Mouse (Mus musculus): Measurements from ENCODE around the gene Nek11. TPM values are rescaled to one million over a fixed set of nuclear protein-coding genes. Genes with fewer than 3 reads are reported as not detected.

Nek11 gene
- polyA plus RNA-seq, 1 experiment from 2014 or later, result 0.40 TPM

DNA sequence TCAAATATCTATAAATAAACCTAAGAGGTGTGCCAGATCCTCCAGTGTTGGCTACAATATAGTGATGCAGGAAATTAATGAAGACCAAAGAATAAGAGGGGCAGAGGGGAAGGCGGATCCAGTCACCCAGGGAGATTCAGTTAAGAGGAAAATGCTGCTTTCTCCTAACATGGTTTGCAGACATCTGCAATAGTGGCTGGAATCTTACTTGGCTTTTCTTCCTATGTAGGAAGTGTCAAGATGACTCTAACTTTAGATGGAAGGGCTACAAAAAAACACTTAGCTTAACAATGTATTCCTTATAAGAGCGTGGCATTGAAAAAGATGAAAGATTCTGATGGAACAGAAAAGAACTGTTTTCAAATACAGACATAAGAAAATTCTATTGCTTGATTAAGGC is 89.3 kb downstream of the Nek11 start:
- H3K9me3 ChIP-seq (replicated peaks), result no peaks in the 10 kb centered on the region
- H3K27ac ChIP-seq, result no peak overlapping the region
- ATAC-seq (replicated peaks; ENCODE audit: low FRiP score), result no peak
- no peak overlapping the region for H3K9ac ChIP-seq
- H3K4me2 ChIP-seq, result no peak overlapping the region
- no peaks in the 10 kb centered on the region for H3K27me3 ChIP-seq
- H3K4me3 ChIP-seq (replicated peaks), result no peak overlapping the region
- no peaks in the 10 kb centered on the region for H3K36me3 ChIP-seq
- H3K4me1 ChIP-seq, result no peaks in the 10 kb centered on the region
- 84% methylated on average over 2 of the region's 2 CpGs for WGBS

DNA sequence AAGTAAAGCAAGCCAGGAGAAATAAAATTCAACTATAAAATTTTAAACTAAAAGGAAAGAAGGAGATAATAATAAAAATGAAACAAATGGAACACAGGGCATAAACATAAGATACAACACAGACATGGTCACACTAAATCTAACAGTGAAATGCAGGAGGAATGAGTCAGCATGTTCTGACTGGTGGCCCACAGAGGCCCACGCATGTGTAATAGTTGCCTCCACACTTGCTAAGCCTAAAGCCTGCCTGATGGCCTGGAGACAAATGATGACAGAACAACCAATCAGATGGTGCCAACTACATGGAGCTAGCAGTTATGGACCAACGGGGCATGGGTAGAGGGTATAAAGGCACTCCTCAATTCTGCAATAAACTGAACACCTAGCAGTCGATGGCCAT is 93.1 kb downstream of the Nek11 start:
- Histone ChIP-seq H3K4me1 (no peaks in the 10 kb centered on the region), H3K27me3 (no peaks in the 10 kb centered on the region), H3K4me3 (replicated peaks) (no peak overlapping the region), H3K9ac (no peak overlapping the region), H3K27ac (no peak overlapping the region), H3K4me2 (no peak overlapping the region), H3K9me3 (replicated peaks) (no peaks in the 10 kb centered on the region), H3K36me3 (no peaks in the 10 kb centered on the region)
- WGBS, result 85% methylated on average over 3 of the region's 3 CpGs
- ATAC-seq (replicated peaks; ENCODE audit: low FRiP score), result no peak

DNA sequence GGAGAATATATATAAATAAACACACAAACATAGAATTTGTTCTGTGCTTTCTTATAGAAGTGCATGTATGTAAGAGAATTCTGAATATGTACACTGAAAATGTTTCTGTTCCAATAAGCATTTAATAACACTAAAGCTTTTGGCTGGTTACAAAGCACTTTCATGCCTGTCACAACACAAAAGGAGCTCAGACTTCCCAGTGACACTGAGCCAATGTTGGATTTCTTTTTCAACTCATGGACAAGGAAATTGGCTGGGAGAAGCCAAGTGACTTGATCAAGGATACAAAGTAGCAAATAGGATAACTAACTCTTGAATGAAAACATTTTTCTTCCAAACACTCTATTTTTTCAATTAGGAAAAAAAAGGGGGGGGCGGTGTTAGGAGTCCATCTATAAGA is 93.9 kb downstream of the Nek11 start:
- 100% methylated on average over 1 of the region's 1 CpGs for WGBS
- Histone ChIP-seq H3K36me3 (no peaks in the 10 kb centered on the region), H3K27ac (no peak overlapping the region), H3K27me3 (no peaks in the 10 kb centered on the region), H3K4me3 (replicated peaks) (no peak overlapping the region), H3K4me2 (no peak overlapping the region), H3K9ac (no peak overlapping the region), H3K9me3 (replicated peaks) (no peaks in the 10 kb centered on the region), H3K4me1 (no peaks in the 10 kb centered on the region)
- no peak for ATAC-seq (replicated peaks; ENCODE audit: low FRiP score)

DNA sequence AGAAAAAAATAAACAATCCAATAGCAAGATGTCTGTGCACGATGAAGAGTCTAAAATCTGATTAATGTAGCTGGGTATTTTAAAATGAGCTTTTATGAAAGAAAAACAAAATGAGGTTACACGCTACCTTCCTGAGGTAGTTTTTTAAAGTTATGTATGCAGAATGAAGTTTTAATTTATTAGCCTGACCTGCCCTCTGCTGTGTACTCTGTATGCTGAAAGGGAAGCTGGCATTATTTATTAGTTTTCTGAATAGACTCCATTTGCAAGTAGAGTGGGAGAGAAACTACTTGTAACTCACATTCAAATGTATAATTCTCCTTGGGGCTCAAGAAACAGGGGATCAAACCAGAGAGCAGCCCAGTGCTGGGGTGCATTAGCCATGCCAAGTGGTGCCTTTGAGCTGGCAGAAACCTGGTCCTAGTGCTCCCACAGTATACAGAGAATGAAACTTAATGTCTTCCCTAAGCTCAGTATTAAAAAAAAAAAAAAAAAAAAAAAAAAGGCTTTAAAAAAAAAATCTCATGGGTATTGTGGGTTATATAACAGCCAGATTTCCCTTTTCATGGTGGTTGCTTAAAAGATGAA is 94.5 kb downstream of the Nek11 start:
- WGBS, result 56% methylated on average over 2 of the region's 2 CpGs
- H3K9ac ChIP-seq, result no peak overlapping the region
- no peak overlapping the region for H3K4me2 ChIP-seq
- ATAC-seq (replicated peaks; ENCODE audit: low FRiP score), result no peak
- H3K4me1 ChIP-seq, result no peaks in the 10 kb centered on the region
- H3K36me3 ChIP-seq, result no peaks in the 10 kb centered on the region
- no peak overlapping the region for H3K4me3 ChIP-seq (replicated peaks)
- H3K27ac ChIP-seq, result no peak overlapping the region
- H3K27me3 ChIP-seq, result no peaks in the 10 kb centered on the region
- H3K9me3 ChIP-seq (replicated peaks), result no peaks in the 10 kb centered on the region

DNA sequence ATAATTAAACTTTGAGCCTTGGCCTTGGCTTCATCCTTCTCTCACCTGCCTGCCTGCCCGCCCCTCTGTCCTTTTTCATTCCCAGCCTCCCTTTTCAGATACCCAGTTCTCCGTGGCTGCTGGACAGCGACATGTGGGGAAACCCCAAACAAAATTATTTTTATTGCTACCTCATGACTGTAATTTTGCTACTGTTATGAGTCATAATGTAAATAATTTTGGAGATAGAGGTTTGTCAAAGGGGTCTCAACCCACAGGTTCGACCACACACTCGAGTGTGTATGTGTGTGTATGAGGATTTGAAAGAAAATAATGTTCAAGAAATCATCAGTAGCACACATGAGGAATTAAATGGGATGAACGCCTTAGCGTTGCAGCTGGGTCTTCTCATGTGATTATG is 110.7 kb downstream of the Nek11 start:
- H3K4me3 ChIP-seq (replicated peaks), result no peak overlapping the region
- H3K9me3 ChIP-seq (replicated peaks), result no peaks in the 10 kb centered on the region
- ATAC-seq (replicated peaks; ENCODE audit: low FRiP score), result no peak
- no peaks in the 10 kb centered on the region for H3K27me3 ChIP-seq
- H3K9ac ChIP-seq, result no peak overlapping the region
- H3K27ac ChIP-seq, result no peak overlapping the region
- H3K36me3 ChIP-seq, result no peaks in the 10 kb centered on the region
- H3K4me1 ChIP-seq, result no peaks in the 10 kb centered on the region
- WGBS, result 27% methylated on average over 7 of the region's 7 CpGs
- no peak overlapping the region for H3K4me2 ChIP-seq

DNA sequence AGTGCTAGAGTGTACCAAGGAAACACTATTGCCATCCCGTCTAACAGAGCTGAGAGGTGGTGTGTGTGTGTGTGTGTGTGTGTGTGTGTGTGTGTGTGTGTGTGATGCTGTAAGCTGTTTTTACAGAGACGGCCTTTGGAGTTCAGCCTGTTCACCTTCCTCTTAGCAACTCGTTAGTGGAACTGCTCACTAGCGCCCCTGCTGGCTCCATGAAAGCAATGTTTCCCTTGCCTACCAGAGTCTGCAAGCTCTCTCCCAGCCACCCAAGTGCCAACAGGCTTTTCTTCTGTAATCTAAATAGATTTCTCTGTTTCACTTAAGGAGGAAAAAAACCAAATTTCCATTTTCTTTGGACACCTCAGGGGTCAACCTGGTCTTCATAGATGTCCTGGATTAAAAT is 112.6 kb downstream of the Nek11 start:
- Histone ChIP-seq H3K4me1 (no peaks in the 10 kb centered on the region), H3K27ac (no peak overlapping the region), H3K36me3 (no peaks in the 10 kb centered on the region), H3K4me3 (replicated peaks) (no peak overlapping the region), H3K27me3 (no peaks in the 10 kb centered on the region), H3K9ac (no peak overlapping the region), H3K9me3 (replicated peaks) (no peaks in the 10 kb centered on the region), H3K4me2 (no peak overlapping the region)
- WGBS, result 23% methylated on average over 4 of the region's 4 CpGs
- no peak for ATAC-seq (replicated peaks; ENCODE audit: low FRiP score)

DNA sequence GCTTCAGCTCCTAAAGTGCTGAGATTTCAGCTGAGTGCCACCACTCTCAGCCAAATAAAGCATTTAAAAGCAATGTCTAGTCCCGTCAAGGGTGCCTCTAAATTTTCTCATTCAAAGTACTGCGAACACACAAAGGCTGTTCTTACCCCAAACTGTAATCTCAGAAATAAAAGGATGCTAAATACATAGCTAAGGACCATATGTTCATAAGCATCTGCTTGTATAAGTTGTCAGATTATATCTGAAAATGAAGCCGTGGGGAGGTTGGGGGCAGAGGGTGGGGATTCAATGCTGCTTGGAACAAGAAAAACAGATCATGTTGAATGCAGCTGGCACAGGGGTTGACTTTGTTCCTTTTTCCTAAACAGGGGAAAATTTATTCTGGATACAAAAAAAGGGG is 120.4 kb downstream of the Nek11 start:
- Histone ChIP-seq H3K4me2 (no peak overlapping the region), H3K27ac (no peak overlapping the region), H3K36me3 (no peaks in the 10 kb centered on the region), H3K4me3 (replicated peaks) (no peak overlapping the region), H3K9ac (no peak overlapping the region), H3K27me3 (no peaks in the 10 kb centered on the region; the same call in 1 of the 2 replicates), H3K4me1 (no peaks in the 10 kb centered on the region), H3K9me3 (replicated peaks) (no peaks in the 10 kb centered on the region)
- no peak for ATAC-seq (replicated peaks; ENCODE audit: low FRiP score)
- WGBS, result 84% methylated on average over 3 of the region's 3 CpGs

DNA sequence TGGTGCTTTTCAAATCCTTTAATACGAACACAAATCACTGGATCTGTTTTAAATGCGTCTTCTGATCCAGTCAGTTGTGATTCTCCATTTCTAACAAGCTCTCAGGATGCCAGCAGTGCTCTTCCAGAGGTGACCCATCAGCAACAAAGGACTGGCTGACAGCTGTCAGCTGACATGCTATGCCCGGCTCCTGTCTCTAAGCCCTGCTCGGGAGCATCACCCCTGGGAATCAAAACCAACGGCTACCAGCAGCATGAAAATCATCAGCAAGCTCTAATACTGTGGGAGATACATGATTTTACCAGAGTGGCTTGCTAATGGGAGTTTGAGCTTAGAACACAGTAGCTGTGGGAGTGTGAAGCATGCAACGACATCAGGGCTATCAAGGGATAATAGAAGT is 121.0 kb downstream of the Nek11 start:
- no peak overlapping the region for H3K27ac ChIP-seq
- H3K27me3 ChIP-seq, result no peaks in the 10 kb centered on the region; the same call in 1 of the 2 replicates
- no peak overlapping the region for H3K4me2 ChIP-seq
- no peaks in the 10 kb centered on the region for H3K4me1 ChIP-seq
- H3K36me3 ChIP-seq, result no peaks in the 10 kb centered on the region
- no peak for ATAC-seq (replicated peaks; ENCODE audit: low FRiP score)
- H3K9ac ChIP-seq, result no peak overlapping the region
- H3K4me3 ChIP-seq (replicated peaks), result no peak overlapping the region
- no peaks in the 10 kb centered on the region for H3K9me3 ChIP-seq (replicated peaks)
- WGBS, result 70% methylated on average over 6 of the region's 6 CpGs

DNA sequence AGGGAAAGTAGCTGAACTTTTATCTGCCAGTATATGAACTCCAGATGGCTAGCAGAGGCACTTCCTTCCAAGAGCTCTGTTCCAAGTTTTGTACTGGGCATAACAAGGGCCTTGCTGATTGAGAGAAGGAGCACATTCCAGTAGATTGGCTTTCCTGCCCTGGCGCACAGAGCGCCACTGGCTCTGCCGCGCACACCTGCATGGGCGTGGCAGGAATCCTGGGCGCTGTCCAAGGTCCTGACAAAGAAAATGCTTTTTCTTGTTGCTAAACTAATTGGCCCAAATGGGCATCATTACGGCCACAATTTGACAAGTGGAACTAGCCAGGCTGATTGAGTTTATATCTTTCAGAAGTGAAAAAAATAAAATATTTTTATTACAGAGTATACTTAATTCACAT is 123.1 kb downstream of the Nek11 start:
- no peak overlapping the region for H3K9ac ChIP-seq
- no peak for ATAC-seq (replicated peaks; ENCODE audit: low FRiP score)
- WGBS, result 7% methylated on average over 7 of the region's 7 CpGs

DNA sequence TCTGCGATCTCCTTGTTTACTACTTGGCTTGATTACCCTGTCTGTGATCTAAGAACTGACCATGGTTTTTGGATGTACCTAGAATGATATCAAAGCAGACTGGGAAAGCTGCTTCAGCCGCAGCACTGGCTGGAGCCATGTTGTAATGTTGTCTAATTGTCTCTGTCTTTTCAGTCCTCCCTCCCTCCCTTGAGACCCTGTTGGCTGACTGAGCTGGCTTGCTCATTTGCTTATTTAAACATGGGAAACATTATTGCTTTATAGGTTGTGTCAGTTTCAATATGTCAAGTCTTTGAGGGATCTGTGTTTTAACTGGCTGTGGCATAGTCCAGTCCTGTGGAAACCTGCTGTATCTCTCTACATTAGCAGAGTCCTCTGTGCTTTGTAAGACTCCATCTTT is 132.2 kb downstream of the Nek11 start:
- Histone ChIP-seq H3K36me3 (no peaks in the 10 kb centered on the region), H3K4me1 (no peaks in the 10 kb centered on the region), H3K27ac (no peak overlapping the region), H3K27me3 (no peaks in the 10 kb centered on the region), H3K9ac (no peak overlapping the region), H3K4me3 (replicated peaks) (no peak overlapping the region), H3K9me3 (replicated peaks) (no peaks in the 10 kb centered on the region), H3K4me2 (no peak overlapping the region)
- no peak for ATAC-seq (replicated peaks; ENCODE audit: low FRiP score)
- 66% methylated on average over 2 of the region's 2 CpGs for WGBS

More for the DNA sequence above, 123.1 kb downstream of the Nek11 start:
- no peaks in the 10 kb centered on the region for H3K36me3 ChIP-seq
- no peaks in the 10 kb centered on the region for H3K9me3 ChIP-seq (replicated peaks)
- H3K4me3 ChIP-seq (replicated peaks), result no peak overlapping the region
- H3K4me2 ChIP-seq, result no peak overlapping the region
- H3K4me1 ChIP-seq, result no peaks in the 10 kb centered on the region
- H3K27me3 ChIP-seq, result no peaks in the 10 kb centered on the region; the same call in 1 of the 2 replicates
- H3K27ac ChIP-seq, result no peak overlapping the region

DNA sequence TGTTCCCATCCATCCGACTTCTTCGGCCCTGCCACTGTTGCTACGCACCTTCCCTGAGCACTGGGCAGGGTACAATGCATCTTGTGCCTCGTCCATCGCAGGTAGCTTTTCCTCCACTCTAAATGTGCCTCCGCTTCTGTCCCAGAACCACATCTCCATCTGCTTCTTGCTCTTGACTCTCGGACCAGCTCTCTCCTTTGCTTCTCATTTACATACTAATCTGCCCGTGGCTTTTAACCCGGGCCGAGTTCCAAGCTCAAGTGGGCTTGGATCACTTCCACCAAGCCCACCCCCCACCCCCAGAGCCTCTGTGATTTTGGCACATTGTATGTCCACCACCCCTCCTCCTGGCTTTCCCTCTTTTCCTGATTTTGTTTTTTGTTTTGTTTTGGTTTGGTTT is 137.7 kb downstream of the Nek11 start:
- no peak overlapping the region for H3K4me3 ChIP-seq (replicated peaks)
- ATAC-seq (replicated peaks; ENCODE audit: low FRiP score), result no peak
- no peak overlapping the region for H3K4me2 ChIP-seq
- no peak overlapping the region for H3K27ac ChIP-seq
- no peaks in the 10 kb centered on the region for H3K36me3 ChIP-seq
- no peaks in the 10 kb centered on the region for H3K4me1 ChIP-seq
- no peaks in the 10 kb centered on the region for H3K27me3 ChIP-seq
- 81% methylated on average over 10 of the region's 10 CpGs for WGBS
- H3K9me3 ChIP-seq (replicated peaks), result no peaks in the 10 kb centered on the region
- H3K9ac ChIP-seq, result no peak overlapping the region

DNA sequence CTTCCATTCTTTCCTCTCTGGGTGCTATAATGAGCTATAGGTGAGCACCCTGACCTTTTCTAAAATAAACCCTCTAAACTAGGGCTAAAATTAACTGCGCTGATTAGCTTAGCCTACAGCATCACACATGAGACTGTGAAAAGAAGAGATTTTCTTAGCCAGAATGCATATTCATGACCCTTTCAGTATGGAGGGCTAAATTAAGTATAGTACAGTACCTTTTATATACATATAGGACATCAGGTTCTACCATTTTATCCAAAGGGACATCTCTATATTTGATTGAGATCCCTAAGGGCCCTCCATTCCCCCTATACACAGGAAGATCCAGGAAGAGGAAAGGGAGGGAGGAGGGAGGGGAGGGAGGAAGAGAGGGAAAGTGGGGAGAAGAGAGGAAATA is 141.2 kb downstream of the Nek11 start:
- no peaks in the 10 kb centered on the region for H3K36me3 ChIP-seq
- no peaks in the 10 kb centered on the region for H3K4me1 ChIP-seq
- no peak overlapping the region for H3K9ac ChIP-seq
- 88% methylated on average over 1 of the region's 1 CpGs for WGBS
- no peak overlapping the region for H3K4me2 ChIP-seq
- no peaks in the 10 kb centered on the region for H3K9me3 ChIP-seq (replicated peaks)
- no peak overlapping the region for H3K27ac ChIP-seq
- no peak overlapping the region for H3K4me3 ChIP-seq (replicated peaks)
- H3K27me3 ChIP-seq, result no peaks in the 10 kb centered on the region
- ATAC-seq (replicated peaks; ENCODE audit: low FRiP score), result no peak

DNA sequence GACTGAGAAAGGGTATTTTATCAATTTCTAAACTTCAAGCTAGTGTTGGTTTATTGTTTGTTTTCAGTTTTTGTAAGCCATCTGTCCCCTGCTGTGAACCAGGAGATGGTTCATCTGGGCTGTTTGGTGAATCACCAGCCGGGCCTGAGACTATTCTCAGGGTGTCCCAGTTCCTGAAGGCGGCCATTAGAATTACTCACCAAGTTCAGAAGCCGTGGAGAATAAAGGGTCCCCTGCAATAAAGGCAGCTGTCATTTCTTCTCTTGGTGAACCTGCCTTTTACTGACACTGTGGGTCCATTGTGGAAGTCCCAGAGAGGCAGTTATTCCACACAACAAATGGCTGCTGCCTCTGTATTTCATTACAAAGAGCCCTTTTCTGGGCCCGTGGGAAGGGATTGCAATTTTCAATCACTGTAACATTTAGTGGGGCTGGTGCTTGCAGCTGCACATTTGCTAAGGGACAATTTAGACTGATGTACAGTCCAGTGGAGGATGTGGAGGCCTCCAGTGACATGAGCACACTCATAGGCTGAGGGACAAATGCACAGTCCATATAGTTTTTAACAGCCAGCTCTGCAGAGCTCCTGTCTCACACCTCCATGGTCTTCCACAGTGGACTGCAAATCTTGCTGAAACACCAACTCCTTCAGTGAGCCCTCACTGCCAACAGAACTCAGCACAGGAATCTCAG is 142.8 kb downstream of the Nek11 start:
- 55% methylated on average over 4 of the region's 4 CpGs for WGBS
- Histone ChIP-seq H3K36me3 (no peaks in the 10 kb centered on the region), H3K9ac (no peak overlapping the region), H3K9me3 (replicated peaks) (no peaks in the 10 kb centered on the region), H3K27ac (no peak overlapping the region), H3K4me2 (no peak overlapping the region), H3K27me3 (no peaks in the 10 kb centered on the region), H3K4me1 (no peaks in the 10 kb centered on the region), H3K4me3 (replicated peaks) (no peak overlapping the region)
- ATAC-seq (replicated peaks; ENCODE audit: low FRiP score), result no peak
